Mouse (Mus musculus): ENCODE data around the gene Igsf3. TPM values are rescaled to one million over a fixed set of nuclear protein-coding genes. Genes with fewer than 3 reads are reported as not detected.
A peak's percentile ranks its signal among the peaks of the same experiment; 100 is the strongest.

The Igsf3 gene
- total and polyA plus RNA-seq, 2 experiments from 2014 or later, result 84.2 to 102 TPM

GRCm38 (mm10) chr3:101405495-101405894 lies 28.6 kb downstream of the Igsf3 start:
- no peak overlapping the region for H3K4me2 ChIP-seq (ENCODE audit: low read depth, low read length, poor library complexity, severe bottlenecking)
- H3K4me1 ChIP-seq (ENCODE audit: insufficient read depth, low read length), result peaks cover 13% of the 10 kb centered on the region
- no peaks in the 10 kb centered on the region for H3K27me3 ChIP-seq (ENCODE audit: insufficient read depth, low read length)
- H3K27ac ChIP-seq (ENCODE audit: low read depth, low read length), result no peak overlapping the region
- H3K4me3 ChIP-seq (ENCODE audit: low read depth, low read length), result no peak overlapping the region
- no peak for ATAC-seq (ENCODE audit: low FRiP score)
- H3K36me3 ChIP-seq (ENCODE audit: insufficient read depth, low read length), result no peaks in the 10 kb centered on the region
- H3K9ac ChIP-seq (replicated peaks; ENCODE audit: low read length, poor library complexity, severe bottlenecking), result no peak overlapping the region
- no peaks in the 10 kb centered on the region for H3K9me3 ChIP-seq (ENCODE audit: low read length)
- TF ChIP-seq CTCF (IDR thresholded peaks at IDR 0.05), result no peak
- WGBS, result 67% methylated on average over 10 of the region's 10 CpGs
- DNase-seq (ENCODE audit: low spot score), result peak; percentile 86

GRCm38 (mm10) chr3:101406097-101406496 lies 29.2 kb downstream of the Igsf3 start:
- WGBS, result 90% methylated on average over 3 of the region's 3 CpGs
- H3K27me3 ChIP-seq (ENCODE audit: insufficient read depth, low read length), result no peaks in the 10 kb centered on the region
- H3K4me2 ChIP-seq (ENCODE audit: low read depth, low read length, poor library complexity, severe bottlenecking), result no peak overlapping the region
- DNase-seq (ENCODE audit: low spot score), result no peak
- no peaks in the 10 kb centered on the region for H3K36me3 ChIP-seq (ENCODE audit: insufficient read depth, low read length)
- H3K27ac ChIP-seq (ENCODE audit: low read depth, low read length), result no peak overlapping the region
- ATAC-seq (ENCODE audit: low FRiP score), result no peak
- H3K9ac ChIP-seq (replicated peaks; ENCODE audit: low read length, poor library complexity, severe bottlenecking), result no peak overlapping the region
- no peak overlapping the region for H3K4me3 ChIP-seq (ENCODE audit: low read depth, low read length)
- H3K4me1 ChIP-seq (ENCODE audit: insufficient read depth, low read length), result peaks cover 17% of the 10 kb centered on the region
- no peak for TF ChIP-seq CTCF (IDR thresholded peaks at IDR 0.05)
- no peaks in the 10 kb centered on the region for H3K9me3 ChIP-seq (ENCODE audit: low read length)

GRCm38 (mm10) chr3:101407568-101407967 lies 30.7 kb downstream of the Igsf3 start:
- H3K36me3 ChIP-seq (ENCODE audit: insufficient read depth, low read length), result no peaks in the 10 kb centered on the region
- no peaks in the 10 kb centered on the region for H3K9me3 ChIP-seq (ENCODE audit: low read length)
- WGBS, result 76% methylated on average over 8 of the region's 8 CpGs
- no peak for TF ChIP-seq CTCF (IDR thresholded peaks at IDR 0.05)
- no peak overlapping the region for H3K27ac ChIP-seq (ENCODE audit: low read depth, low read length)
- ATAC-seq (ENCODE audit: low FRiP score), result no peak
- no peaks in the 10 kb centered on the region for H3K27me3 ChIP-seq (ENCODE audit: insufficient read depth, low read length)
- H3K4me3 ChIP-seq (ENCODE audit: low read depth, low read length), result no peak overlapping the region
- H3K4me1 ChIP-seq (ENCODE audit: insufficient read depth, low read length), result peaks cover 17% of the 10 kb centered on the region
- no peak for DNase-seq (ENCODE audit: low spot score)
- H3K9ac ChIP-seq (replicated peaks; ENCODE audit: low read length, poor library complexity, severe bottlenecking), result no peak overlapping the region
- no peak overlapping the region for H3K4me2 ChIP-seq (ENCODE audit: low read depth, low read length, poor library complexity, severe bottlenecking)

GRCm38 (mm10) chr3:101408953-101409750 lies 32.3 kb downstream of the Igsf3 start:
- Histone ChIP-seq H3K4me1 (ENCODE audit: insufficient read depth, low read length) (peaks cover 16% of the 10 kb centered on the region), H3K27me3 (ENCODE audit: insufficient read depth, low read length) (no peaks in the 10 kb centered on the region), H3K27ac (ENCODE audit: low read depth, low read length) (no peak overlapping the region), H3K9me3 (ENCODE audit: low read length) (no peaks in the 10 kb centered on the region), H3K4me2 (ENCODE audit: low read depth, low read length, poor library complexity, severe bottlenecking) (no peak overlapping the region), H3K9ac (replicated peaks; ENCODE audit: low read length, poor library complexity, severe bottlenecking) (no peak overlapping the region), H3K4me3 (ENCODE audit: low read depth, low read length) (no peak overlapping the region), H3K36me3 (ENCODE audit: insufficient read depth, low read length) (no peaks in the 10 kb centered on the region)
- DNase-seq (ENCODE audit: low spot score) (no peak), ATAC-seq (ENCODE audit: low FRiP score) (no peak)
- WGBS, result 43% methylated on average over 20 of the region's 20 CpGs
- no peak for TF ChIP-seq CTCF (IDR thresholded peaks at IDR 0.05)

GRCm38 (mm10) chr3:101410202-101410601 lies 33.3 kb downstream of the Igsf3 start:
- TF ChIP-seq CTCF (IDR thresholded peaks at IDR 0.05), result no peak
- Histone ChIP-seq H3K4me2 (ENCODE audit: low read depth, low read length, poor library complexity, severe bottlenecking) (no peak overlapping the region), H3K4me1 (ENCODE audit: insufficient read depth, low read length) (peaks cover 11% of the 10 kb centered on the region), H3K9ac (replicated peaks; ENCODE audit: low read length, poor library complexity, severe bottlenecking) (no peak overlapping the region; the same call in 1 of the 2 replicates), H3K27ac (ENCODE audit: low read depth, low read length) (no peak overlapping the region), H3K9me3 (ENCODE audit: low read length) (no peaks in the 10 kb centered on the region), H3K27me3 (ENCODE audit: insufficient read depth, low read length) (no peaks in the 10 kb centered on the region), H3K36me3 (ENCODE audit: insufficient read depth, low read length) (no peaks in the 10 kb centered on the region), H3K4me3 (ENCODE audit: low read depth, low read length) (no peak overlapping the region)
- 26% methylated on average over 2 of the region's 2 CpGs for WGBS
- ATAC-seq (ENCODE audit: low FRiP score) (no peak), DNase-seq (ENCODE audit: low spot score) (no peak)

GRCm38 (mm10) chr3:101410745-101411144 lies 33.9 kb downstream of the Igsf3 start:
- ATAC-seq (ENCODE audit: low FRiP score), result 0 out of 2 replicates have a peak, but pooled peaks have one; percentile 14
- H3K9ac ChIP-seq (replicated peaks; ENCODE audit: low read length, poor library complexity, severe bottlenecking), result no peak overlapping the region
- no peak overlapping the region for H3K4me3 ChIP-seq (ENCODE audit: low read depth, low read length)
- no peak for TF ChIP-seq CTCF (IDR thresholded peaks at IDR 0.05)
- WGBS, result 35% methylated on average over 3 of the region's 3 CpGs
- H3K27ac ChIP-seq (ENCODE audit: low read depth, low read length), result no peak overlapping the region
- H3K9me3 ChIP-seq (ENCODE audit: low read length), result no peaks in the 10 kb centered on the region
- peaks cover 11% of the 10 kb centered on the region for H3K4me1 ChIP-seq (ENCODE audit: insufficient read depth, low read length)
- H3K4me2 ChIP-seq (ENCODE audit: low read depth, low read length, poor library complexity, severe bottlenecking), result no peak overlapping the region
- H3K36me3 ChIP-seq (ENCODE audit: insufficient read depth, low read length), result no peaks in the 10 kb centered on the region
- no peak for DNase-seq (ENCODE audit: low spot score)
- no peaks in the 10 kb centered on the region for H3K27me3 ChIP-seq (ENCODE audit: insufficient read depth, low read length)

Measured in midbrain, postnatal 0 days (tissue).